Mouse (Mus musculus): ENCODE data around the gene Cir1. TPM values are rescaled to one million over a fixed set of nuclear protein-coding genes. Genes with fewer than 3 reads are reported as not detected.
A peak's percentile ranks its signal among the peaks of the same experiment; 100 is the strongest.

Cir1 gene
- polyA plus RNA-seq, 1 experiment: 21.7 TPM

- TF ChIP-seq CTCF (IDR thresholded peaks at IDR 0.05; ENCODE audit: control insufficient read depth, insufficient read depth, insufficient replicate concordance, low read depth, low read length) (no peak), POLR2A (IDR thresholded peaks at IDR 0.05; ENCODE audit: control insufficient read depth, low read depth, low read length) (no peak)
- peaks cover 13% of the 10 kb centered on the region for H3K27me3 ChIP-seq (ENCODE audit: control insufficient read depth, insufficient read depth, low read length)
- H3K27ac ChIP-seq (ENCODE audit: control insufficient read depth, insufficient read depth, low read depth, low read length): no peak overlapping the region
- no peaks in the 10 kb centered on the region for H3K36me3 ChIP-seq (ENCODE audit: control insufficient read depth, insufficient read depth, low read length)
- peak overlapping the region; percentile 48 for H3K4me3 ChIP-seq (ENCODE audit: control insufficient read depth, low read depth, low read length)
- H3K4me1 ChIP-seq (ENCODE audit: control insufficient read depth, insufficient read depth, low read length): peaks cover 25% of the 10 kb centered on the region
Observed at GRCm38 (mm10) chr2:73277709-73278075, 34.8 kb downstream of the Cir1 start.

- Histone ChIP-seq H3K27me3 (ENCODE audit: control insufficient read depth, insufficient read depth, low read length) (peaks cover 13% of the 10 kb centered on the region), H3K4me1 (ENCODE audit: control insufficient read depth, insufficient read depth, low read length) (peaks cover 28% of the 10 kb centered on the region), H3K36me3 (ENCODE audit: control insufficient read depth, insufficient read depth, low read length) (no peaks in the 10 kb centered on the region), H3K27ac (ENCODE audit: control insufficient read depth, insufficient read depth, low read depth, low read length) (no peak overlapping the region), H3K4me3 (ENCODE audit: control insufficient read depth, low read depth, low read length) (peak overlapping the region; percentile 48)
- TF ChIP-seq CTCF (IDR thresholded peaks at IDR 0.05; ENCODE audit: control insufficient read depth, insufficient read depth, insufficient replicate concordance, low read depth, low read length): no peak
- no peak for TF ChIP-seq POLR2A (IDR thresholded peaks at IDR 0.05; ENCODE audit: control insufficient read depth, low read depth, low read length)
Observed at GRCm38 (mm10) chr2:73277021-73277708, 35.3 kb downstream of the Cir1 start.

GRCm38 (mm10) chr2:73276141-73276571, 36.3 kb downstream of the Cir1 start:
- no peaks in the 10 kb centered on the region for H3K36me3 ChIP-seq (ENCODE audit: control insufficient read depth, insufficient read depth, low read length)
- no peak for TF ChIP-seq POLR2A (IDR thresholded peaks at IDR 0.05; ENCODE audit: control insufficient read depth, low read depth, low read length)
- TF ChIP-seq CTCF (IDR thresholded peaks at IDR 0.05; ENCODE audit: control insufficient read depth, insufficient read depth, insufficient replicate concordance, low read depth, low read length): no peak
- H3K27me3 ChIP-seq (ENCODE audit: control insufficient read depth, insufficient read depth, low read length): peaks cover 13% of the 10 kb centered on the region
- H3K4me1 ChIP-seq (ENCODE audit: control insufficient read depth, insufficient read depth, low read length): peaks cover 31% of the 10 kb centered on the region
- no peak overlapping the region for H3K4me3 ChIP-seq (ENCODE audit: control insufficient read depth, low read depth, low read length)
- no peak overlapping the region for H3K27ac ChIP-seq (ENCODE audit: control insufficient read depth, insufficient read depth, low read depth, low read length)

GRCm38 (mm10) chr2:73275261-73276040, 37.0 kb downstream of the Cir1 start:
- Histone ChIP-seq H3K4me1 (ENCODE audit: control insufficient read depth, insufficient read depth, low read length) (peaks cover 28% of the 10 kb centered on the region), H3K4me3 (ENCODE audit: control insufficient read depth, low read depth, low read length) (no peak overlapping the region), H3K36me3 (ENCODE audit: control insufficient read depth, insufficient read depth, low read length) (no peaks in the 10 kb centered on the region), H3K27ac (ENCODE audit: control insufficient read depth, insufficient read depth, low read depth, low read length) (no peak overlapping the region), H3K27me3 (ENCODE audit: control insufficient read depth, insufficient read depth, low read length) (peaks cover 14% of the 10 kb centered on the region)
- no peak for TF ChIP-seq POLR2A (IDR thresholded peaks at IDR 0.05; ENCODE audit: control insufficient read depth, low read depth, low read length)
- TF ChIP-seq CTCF (IDR thresholded peaks at IDR 0.05; ENCODE audit: control insufficient read depth, insufficient read depth, insufficient replicate concordance, low read depth, low read length): no peak

GRCm38 (mm10) chr2:73274119-73274920, 38.2 kb downstream of the Cir1 start:
- peaks cover 10% of the 10 kb centered on the region for H3K27me3 ChIP-seq (ENCODE audit: control insufficient read depth, insufficient read depth, low read length)

GRCm38 (mm10) chr2:73273249-73274118, 39.0 kb downstream of the Cir1 start:
- Histone ChIP-seq H3K4me1 (ENCODE audit: control insufficient read depth, insufficient read depth, low read length) (peaks cover 28% of the 10 kb centered on the region), H3K27ac (ENCODE audit: control insufficient read depth, insufficient read depth, low read depth, low read length) (no peak overlapping the region), H3K27me3 (ENCODE audit: control insufficient read depth, insufficient read depth, low read length) (peaks cover 7% of the 10 kb centered on the region), H3K4me3 (ENCODE audit: control insufficient read depth, low read depth, low read length) (peak overlapping the region; percentile 66), H3K36me3 (ENCODE audit: control insufficient read depth, insufficient read depth, low read length) (no peaks in the 10 kb centered on the region)
- TF ChIP-seq POLR2A (IDR thresholded peaks at IDR 0.05; ENCODE audit: control insufficient read depth, low read depth, low read length): no peak
- TF ChIP-seq CTCF (IDR thresholded peaks at IDR 0.05; ENCODE audit: control insufficient read depth, insufficient read depth, insufficient replicate concordance, low read depth, low read length): no peak

More at GRCm38 (mm10) chr2:73274119-73274920, 38.2 kb downstream of the Cir1 start:
- Histone ChIP-seq H3K27ac (ENCODE audit: control insufficient read depth, insufficient read depth, low read depth, low read length) (no peak overlapping the region), H3K4me1 (ENCODE audit: control insufficient read depth, insufficient read depth, low read length) (peaks cover 28% of the 10 kb centered on the region), H3K4me3 (ENCODE audit: control insufficient read depth, low read depth, low read length) (peak overlapping the region; percentile 66), H3K36me3 (ENCODE audit: control insufficient read depth, insufficient read depth, low read length) (no peaks in the 10 kb centered on the region)
- TF ChIP-seq POLR2A (IDR thresholded peaks at IDR 0.05; ENCODE audit: control insufficient read depth, low read depth, low read length): no peak
- TF ChIP-seq CTCF (IDR thresholded peaks at IDR 0.05; ENCODE audit: control insufficient read depth, insufficient read depth, insufficient replicate concordance, low read depth, low read length): no peak

All from testis, adult 2 months (tissue).